Mouse (Mus musculus) limb, embryonic 11.5 days (tissue): ENCODE measurements around the gene Asxl1. TPM values are rescaled to one million over a fixed set of nuclear protein-coding genes. Genes with fewer than 3 reads are reported as not detected.
A peak's percentile ranks its signal among the peaks of the same experiment; 100 is the strongest.

Experiments
- ATAC-seq: fragments of 200-750 bp; cut with Nextera tagmentation; 2 replicates; pipeline ENCODE4 v1.8.0; 2017; ENCODE audit warnings: low read depth; ENCODE audit not compliant: insufficient number of reproducible peaks, low FRiP score, low TSS enrichment
- DNase-seq: peaks from one replicate; pipeline ENCODE4 v3.0.0-alpha.2; 2015; ENCODE audit warnings: low spot score
- H3K27ac ChIP-seq: fragments of 300-500 bp; sonication (generic); replicated peaks from 2 replicates; pipeline ENCODE4 v1.5.1; 2014; ENCODE audit warnings: low read depth, mild to moderate bottlenecking, low read length
- H3K27me3 ChIP-seq: fragments of 300-500 bp; sonication (generic); 2 replicates; pipeline ENCODE4 v1.6.1; 2014; ENCODE audit warnings: mild to moderate bottlenecking, low read length, mixed read lengths; ENCODE audit not compliant: control insufficient read depth, insufficient read depth
- H3K36me3 ChIP-seq: fragments of 300-500 bp; sonication (generic); 2 replicates; pipeline ENCODE4 v1.6.1; 2014; ENCODE audit warnings: mild to moderate bottlenecking, low read length, moderate library complexity, mixed read lengths; ENCODE audit not compliant: control insufficient read depth, insufficient read depth
- H3K4me1 ChIP-seq: fragments of 300-500 bp; sonication (generic); 2 replicates; pipeline ENCODE4 v1.6.1; 2014; ENCODE audit warnings: low read length, mixed read lengths; ENCODE audit not compliant: control insufficient read depth, insufficient read depth
- H3K4me2 ChIP-seq: fragments of 300-500 bp; sonication (generic); 2 replicates; pipeline ENCODE4 v1.6.1; 2014; ENCODE audit warnings: low read depth, mild to moderate bottlenecking, moderate library complexity; ENCODE audit not compliant: severe bottlenecking
- H3K4me3 ChIP-seq: fragments of 300-500 bp; sonication (generic); 2 replicates; pipeline ENCODE4 v1.5.1; 2014; ENCODE audit warnings: low read depth, low read length
- H3K9ac ChIP-seq: fragments of 300-500 bp; sonication (generic); 2 replicates; pipeline ENCODE4 v1.6.1; 2014; ENCODE audit warnings: mild to moderate bottlenecking, low read length
- H3K9me3 ChIP-seq: fragments of 300-500 bp; sonication (generic); 2 replicates; pipeline ENCODE4 v1.6.1; 2016; ENCODE audit warnings: low read length; ENCODE audit not compliant: control insufficient read depth
- WGBS: fragments of 180-500 bp; shearing (Covaris S2); extraction: QIAGEN DNeasy Blood & Tissue Kit; methylation state at CpG from one replicate; pipeline ENCODE4 v1.1.7; 2014; 5-methylcytosine and 5-hydroxymethylcytosine counted together
- polyA plus RNA-seq: library from polyadenylated mRNA; unstranded; fragments of >200 nt; fragmentation: Nextera tagmentation; extraction: Ambion mirVana; gene quantifications from 2 replicates; pipeline ENCODE4 v1.2.1, GENCODE M21; 2014

The Asxl1 gene
- polyA plus RNA-seq, 1 experiment from 2014 or later: 24.0 TPM

DNA sequence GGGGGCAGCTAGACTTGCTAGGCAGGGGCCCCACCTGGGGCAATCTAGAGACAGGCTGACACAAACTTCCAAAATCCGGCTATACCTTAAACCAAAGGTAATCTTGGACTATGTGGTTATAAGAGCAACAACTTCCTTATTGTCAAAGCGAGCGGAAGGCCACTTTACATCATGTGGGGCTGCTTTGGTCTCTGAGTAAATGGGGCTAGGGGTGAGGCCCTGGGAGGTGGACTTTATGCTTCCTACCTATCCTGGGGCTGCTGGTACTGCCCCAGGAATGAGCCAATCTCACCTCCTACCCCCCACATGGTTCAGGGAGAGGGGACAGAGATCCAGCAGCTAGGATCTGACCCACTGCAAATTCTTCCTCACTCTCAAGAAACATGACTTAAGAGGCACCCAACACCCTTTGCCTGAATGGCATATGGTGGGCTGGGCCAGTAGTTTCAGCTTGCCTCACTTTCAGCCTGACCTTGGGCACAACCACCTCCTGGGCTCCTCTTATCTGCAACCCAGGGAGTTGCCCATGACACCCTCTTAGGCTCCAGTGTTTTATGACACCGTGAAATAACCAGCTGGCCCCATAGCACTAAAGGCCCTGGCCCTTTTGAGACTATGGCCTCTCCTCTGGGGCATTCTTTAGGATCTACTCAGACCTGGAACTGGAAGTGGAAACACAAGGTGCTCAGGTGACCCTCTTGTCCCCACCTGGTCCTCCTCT lies 79.7 kb downstream of the Asxl1 start:
- Histone ChIP-seq H3K9me3 (no peaks in the 10 kb centered on the region), H3K27ac (no peak overlapping the region), H3K27me3 (no peaks in the 10 kb centered on the region), H3K4me2 (no peak overlapping the region), H3K36me3 (peaks cover 2% of the 10 kb centered on the region; the same call in 1 of the 2 replicates), H3K4me1 (peaks cover 13% of the 10 kb centered on the region), H3K4me3 (no peak overlapping the region), H3K9ac (no peak overlapping the region)
- 74% methylated on average over 4 of the region's 4 CpGs for WGBS
- DNase-seq: no peak
- no peak for ATAC-seq

DNA sequence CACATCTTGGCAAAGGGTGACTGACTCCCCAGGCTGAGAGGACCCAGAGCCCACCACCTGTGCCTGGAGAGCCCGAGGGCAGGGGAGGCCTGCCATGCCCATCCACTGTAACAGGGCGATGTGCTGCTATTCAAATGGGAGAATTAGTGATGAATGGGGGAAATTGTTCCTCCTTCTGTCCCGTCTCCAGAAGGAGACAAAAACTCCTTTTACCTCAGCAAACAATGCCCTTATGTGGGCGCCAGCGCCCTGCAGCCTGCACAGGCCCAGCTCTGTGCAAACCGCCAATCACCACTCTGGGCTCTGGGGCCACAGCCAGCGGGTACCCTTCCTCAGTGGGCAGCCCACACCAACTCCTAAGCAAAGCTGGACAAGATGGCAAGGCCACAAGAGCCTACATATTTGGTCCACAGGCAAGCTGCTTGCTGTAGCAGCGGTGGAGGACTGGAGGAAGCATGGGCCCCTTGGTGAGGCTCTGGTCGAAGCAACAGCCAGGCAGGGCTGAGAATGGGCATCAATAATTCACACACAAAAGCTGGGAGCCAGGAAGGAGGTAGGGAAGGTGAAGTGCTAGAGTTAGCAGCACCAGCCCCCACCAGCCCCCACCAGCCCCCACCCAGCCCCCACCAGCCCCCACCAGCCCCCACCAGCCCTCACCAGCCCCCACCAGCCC lies 80.5 kb downstream of the Asxl1 start:
- Histone ChIP-seq H3K4me2 (no peak overlapping the region), H3K4me3 (no peak overlapping the region), H3K27me3 (no peaks in the 10 kb centered on the region), H3K36me3 (peaks cover 2% of the 10 kb centered on the region), H3K4me1 (peaks cover 13% of the 10 kb centered on the region), H3K27ac (no peak overlapping the region), H3K9ac (no peak overlapping the region), H3K9me3 (no peaks in the 10 kb centered on the region)
- WGBS: 66% methylated on average over 9 of the region's 9 CpGs
- DNase-seq (no peak), ATAC-seq (no peak)

DNA sequence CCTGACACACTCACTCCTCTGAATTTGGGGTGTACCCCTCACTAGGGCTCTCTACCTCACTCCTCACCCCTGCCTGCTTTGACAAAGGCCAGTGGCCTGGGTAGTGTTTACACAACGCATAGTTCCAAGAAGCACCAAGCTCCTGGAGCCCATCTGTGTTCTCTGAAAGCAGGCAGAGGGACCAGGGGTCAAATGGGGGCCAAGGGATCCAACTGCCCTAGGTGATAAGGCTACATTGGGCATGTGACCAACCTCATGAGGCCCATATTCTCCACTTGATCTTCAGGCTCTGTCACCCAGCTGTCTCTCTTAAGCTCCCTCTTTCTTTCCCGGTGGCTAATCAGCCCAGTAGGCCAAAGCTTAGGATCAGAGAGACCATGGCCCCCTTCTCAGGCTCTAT lies 81.3 kb downstream of the Asxl1 start:
- Histone ChIP-seq H3K9ac (no peak overlapping the region), H3K4me3 (no peak overlapping the region), H3K9me3 (no peaks in the 10 kb centered on the region), H3K27ac (no peak overlapping the region), H3K36me3 (peaks cover 2% of the 10 kb centered on the region), H3K4me2 (no peak overlapping the region), H3K4me1 (peaks cover 13% of the 10 kb centered on the region), H3K27me3 (no peaks in the 10 kb centered on the region)
- no peak for ATAC-seq
- DNase-seq: no peak
- WGBS: 3% methylated on average over 2 of the region's 2 CpGs

DNA sequence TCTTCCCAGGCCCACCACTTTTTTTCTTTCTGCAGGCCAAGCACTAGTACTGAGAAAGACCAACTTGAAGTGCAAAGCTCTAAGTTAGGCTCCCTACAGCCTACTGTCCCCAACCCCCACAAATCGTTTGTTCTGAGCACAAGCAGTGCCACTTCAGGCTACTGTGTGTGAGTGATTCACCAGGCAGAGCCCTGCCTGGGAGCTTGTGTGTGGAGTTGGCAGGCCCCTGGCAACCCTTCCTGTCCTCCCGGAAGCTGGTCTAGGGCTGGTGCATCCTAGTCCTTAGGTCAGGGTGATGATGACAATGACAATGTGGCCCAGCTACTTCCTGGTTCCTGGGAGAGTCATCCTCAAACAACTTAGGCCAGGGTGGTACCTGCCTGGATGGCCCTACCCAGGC lies 82.9 kb downstream of the Asxl1 start:
- Histone ChIP-seq H3K9me3 (no peaks in the 10 kb centered on the region), H3K27ac (no peak overlapping the region), H3K27me3 (no peaks in the 10 kb centered on the region), H3K9ac (no peak overlapping the region), H3K4me3 (no peak overlapping the region), H3K4me1 (peaks cover 17% of the 10 kb centered on the region), H3K4me2 (no peak overlapping the region), H3K36me3 (peaks cover 5% of the 10 kb centered on the region)
- ATAC-seq: no peak
- WGBS: 72% methylated on average over 2 of the region's 2 CpGs
- DNase-seq: no peak

DNA sequence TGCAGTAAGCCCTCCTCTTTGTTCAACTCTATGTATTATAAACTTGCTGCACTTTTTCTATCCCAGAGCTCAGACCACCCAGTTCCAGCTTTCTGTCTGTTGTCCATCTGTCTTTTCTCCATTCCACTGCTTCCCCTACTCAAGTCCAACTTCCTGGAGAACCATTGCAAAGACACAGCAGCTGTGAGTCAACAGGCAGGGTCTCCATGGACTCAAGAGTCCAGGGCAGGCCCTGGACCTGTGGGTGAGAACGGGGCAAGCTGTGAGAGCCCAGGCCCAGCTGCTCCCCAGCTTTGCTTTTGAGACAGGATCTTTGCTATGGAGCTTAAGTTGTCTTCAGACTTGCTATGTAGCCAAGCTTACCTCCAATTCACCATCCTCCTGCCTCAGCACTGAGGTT lies 84.9 kb downstream of the Asxl1 start:
- WGBS: 96% methylated on average over 1 of the region's 1 CpGs
- Histone ChIP-seq H3K9ac (no peak overlapping the region), H3K27me3 (no peaks in the 10 kb centered on the region), H3K36me3 (peaks cover 7% of the 10 kb centered on the region), H3K4me3 (no peak overlapping the region), H3K27ac (no peak overlapping the region), H3K9me3 (no peaks in the 10 kb centered on the region), H3K4me2 (no peak overlapping the region), H3K4me1 (peaks cover 38% of the 10 kb centered on the region)
- DNase-seq (no peak), ATAC-seq (no peak)

DNA sequence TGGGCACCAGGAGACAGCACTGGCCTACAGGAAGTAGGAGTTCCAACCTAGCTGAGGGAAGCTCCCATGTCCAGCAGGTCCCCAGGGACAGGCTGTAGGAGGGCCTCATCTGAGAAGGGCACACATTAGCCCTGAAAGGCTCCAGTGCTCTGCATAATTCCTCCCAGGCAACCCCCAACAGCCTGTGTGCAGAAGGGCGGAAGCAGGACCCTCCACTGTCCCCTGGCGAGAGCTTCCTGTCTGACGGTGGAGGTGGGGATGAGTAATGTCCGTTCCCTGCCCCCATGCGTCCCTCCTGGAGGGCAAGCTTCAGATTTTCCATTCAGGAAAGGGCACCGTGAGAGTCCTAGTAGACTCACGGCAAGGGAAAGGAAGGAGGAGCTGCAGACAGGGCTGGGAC lies 86.9 kb downstream of the Asxl1 start:
- H3K27ac ChIP-seq: no peak overlapping the region
- WGBS: 24% methylated on average over 7 of the region's 7 CpGs
- no peak overlapping the region for H3K4me2 ChIP-seq
- H3K9me3 ChIP-seq: no peaks in the 10 kb centered on the region
- no peak for DNase-seq
- H3K4me1 ChIP-seq: peaks cover 53% of the 10 kb centered on the region
- ATAC-seq: no peak
- H3K27me3 ChIP-seq: no peaks in the 10 kb centered on the region
- peaks cover 9% of the 10 kb centered on the region for H3K36me3 ChIP-seq
- H3K4me3 ChIP-seq: no peak overlapping the region
- no peak overlapping the region for H3K9ac ChIP-seq

DNA sequence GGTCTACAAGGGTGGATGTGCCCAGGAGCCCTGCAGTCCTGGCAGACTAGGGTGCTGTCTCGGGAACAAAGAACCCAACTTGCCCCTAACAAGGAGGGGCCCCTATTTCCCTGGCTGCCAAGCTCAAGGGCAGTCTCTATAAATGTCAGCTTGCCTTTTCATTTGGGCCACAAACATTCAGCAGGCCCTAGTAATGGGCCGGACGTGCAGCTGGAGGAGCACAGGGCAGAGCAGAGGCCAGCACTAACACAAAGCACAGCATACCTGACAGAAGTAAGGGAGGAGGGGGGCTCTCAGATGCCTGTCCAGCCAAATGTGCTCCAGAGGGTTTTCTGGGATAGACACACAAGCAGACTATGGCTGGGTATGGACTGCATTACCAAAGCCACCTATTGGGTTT lies 88.2 kb downstream of the Asxl1 start:
- ATAC-seq (no peak), DNase-seq (peak; percentile 54)
- 38% methylated on average over 3 of the region's 3 CpGs for WGBS
- Histone ChIP-seq H3K9me3 (no peaks in the 10 kb centered on the region), H3K36me3 (peaks cover 9% of the 10 kb centered on the region), H3K9ac (no peak overlapping the region; the same call in 1 of the 2 replicates), H3K27ac (peak overlapping the region; percentile 78), H3K27me3 (no peaks in the 10 kb centered on the region), H3K4me1 (peaks cover 56% of the 10 kb centered on the region), H3K4me3 (no peak overlapping the region), H3K4me2 (no peak overlapping the region)

DNA sequence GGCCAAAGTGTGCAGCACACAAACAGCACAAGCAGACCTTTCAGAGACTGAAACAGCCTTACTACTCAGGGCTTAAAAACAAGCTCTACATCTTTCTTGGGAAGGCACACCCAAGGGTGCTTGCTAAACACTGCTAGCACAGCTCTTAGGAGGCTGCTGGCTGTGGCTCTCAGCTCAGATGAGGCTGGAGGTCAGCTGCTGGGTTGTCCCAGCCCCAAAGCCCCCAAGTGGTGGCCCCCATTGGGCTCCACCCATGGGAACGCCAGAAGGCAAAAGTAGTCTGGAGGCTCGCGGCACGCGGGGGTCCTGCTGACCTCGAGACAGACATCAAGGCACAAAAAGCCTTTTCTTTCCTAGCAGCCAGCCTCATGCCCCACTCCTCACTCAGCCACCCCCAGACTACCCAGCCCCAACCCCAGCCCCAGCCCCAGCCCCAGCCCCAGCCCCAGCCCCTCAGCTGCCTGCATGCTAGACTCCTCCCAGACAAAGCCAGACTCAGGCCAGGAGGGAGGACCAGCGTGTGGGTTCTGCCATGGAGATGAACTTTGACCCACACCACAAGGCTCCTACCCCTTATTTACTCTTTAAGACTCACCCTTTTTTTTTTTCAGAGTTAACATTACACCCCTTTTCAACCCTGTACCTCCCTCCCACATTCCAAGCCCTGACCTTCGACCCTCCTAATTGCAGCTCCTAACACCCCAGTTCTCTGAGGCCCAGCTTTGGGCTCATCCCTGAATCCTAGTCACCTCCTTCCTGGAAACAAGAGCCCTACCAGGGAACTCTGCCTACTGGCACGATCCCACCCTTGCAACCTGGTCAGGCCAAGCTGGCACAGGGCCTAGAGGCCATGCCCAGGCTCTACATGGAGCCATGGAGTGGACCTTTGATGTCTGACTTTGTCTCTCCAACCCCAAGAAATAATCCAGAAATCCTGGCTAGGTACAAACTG lies 89.5 kb downstream of the Asxl1 start:
- Histone ChIP-seq H3K9ac (peak overlapping the region; percentile 8), H3K27ac (peak overlapping the region; percentile 78), H3K27me3 (no peaks in the 10 kb centered on the region), H3K4me2 (0 out of 2 replicates have a peak overlapping the region, but pooled peaks have one; percentile 10), H3K4me3 (no peak overlapping the region), H3K4me1 (peaks cover 58% of the 10 kb centered on the region), H3K9me3 (no peaks in the 10 kb centered on the region), H3K36me3 (peaks cover 9% of the 10 kb centered on the region)
- DNase-seq (peak; percentile 40), ATAC-seq (0 out of 2 replicates have a peak, but pooled peaks have one; percentile 52)
- WGBS: 15% methylated on average over 9 of the region's 9 CpGs
